Mouse (Mus musculus): ENCODE data around the gene Cntfr.

DNA sequence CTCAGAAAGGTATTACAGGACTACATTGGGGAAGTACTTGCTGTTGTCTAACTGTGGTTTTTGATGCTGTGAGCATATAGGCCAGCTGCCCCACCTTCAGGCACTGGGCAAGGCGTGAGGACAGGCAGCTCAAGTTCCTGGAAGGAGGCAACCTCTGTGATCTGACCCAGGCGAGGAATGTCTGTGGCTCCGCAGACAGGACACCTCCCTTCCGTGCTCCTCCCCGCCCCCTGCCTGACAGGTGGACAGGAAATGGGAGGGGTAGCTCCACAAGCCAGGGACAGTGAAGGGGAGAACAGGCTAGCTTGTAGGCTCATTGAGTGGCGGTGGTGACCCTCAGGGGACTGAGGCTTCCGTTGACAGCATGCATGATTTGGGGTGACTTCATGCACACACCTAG lies 32.4 kb downstream of the Cntfr start:
- TF ChIP-seq HCFC1 (IDR thresholded peaks at IDR 0.05; ENCODE audit: borderline replicate concordance, insufficient read depth, low read length) (no peak), MAFK (IDR thresholded peaks at IDR 0.05; ENCODE audit: insufficient read depth, low read depth, low read length) (no peak)
